ENCODE assay signal across 8 mouse cellular contexts in genomic region chr9:83146446-83147188, GRCm38 (mm10). TPM values are rescaled to one million over a fixed set of nuclear protein-coding genes. Genes with fewer than 3 reads are reported as not detected.
DNase-seq lines count a peak whose midpoint lies in the region; ATAC-seq lines count a peak whose summit lies in the region.

Gene Hmgn3 (minus strand): TSS chr9:83146685.

- H3K9ac ChIP-seq in intestine, embryonic 16.5 days (ENCODE audit: low read depth, low read length) = peak within 1 kb of the TSS; percentile 72

- peak within 1 kb of the TSS; percentile 98 for H3K4me2 ChIP-seq in intestine, embryonic 16.5 days (ENCODE audit: low read depth, low read length)

- 9% methylated on average over 28 of the region's 28 CpGs for WGBS in intestine, embryonic 16.5 days

- peak within 1 kb of the TSS; percentile 58 for H3K4me3 ChIP-seq in intestine, embryonic 16.5 days (ENCODE audit: low read length)

- no peaks in the 10 kb centered on the region for H3K9me3 ChIP-seq in intestine, embryonic 16.5 days (ENCODE audit: control insufficient read depth, low read length)

- peak within 1 kb of the TSS; percentile 35; the same call in 1 of the 2 replicates for H3K27ac ChIP-seq in intestine, embryonic 16.5 days (ENCODE audit: low read length)

- ATAC-seq in granulocyte monocyte progenitor cell, adult 5-6 weeks (replicated peaks; ENCODE audit: poor library complexity, severe bottlenecking) = peak; percentile 98
- ATAC-seq in intestine, embryonic 16.5 days = peak; percentile 97
- ATAC-seq in megakaryocyte progenitor cell, adult 5-6 weeks (replicated peaks; ENCODE audit: poor library complexity) = peak; percentile 98

- no peaks in the 10 kb centered on the region for H3K36me3 ChIP-seq in intestine, embryonic 16.5 days (ENCODE audit: control insufficient read depth, insufficient read depth, low read length)

- peak; percentile 95 for DNase-seq in adrenal gland, postnatal 10 days
- peak; percentile 88 for DNase-seq in embryo, embryonic 9.5 days (ENCODE audit: extremely low spot score)
- DNase-seq in left cerebral cortex, postnatal 14 days (ENCODE audit: low spot score in 2 of 2) = peak; percentile 95 to 97
- peak; percentile 94 for DNase-seq in right cerebral cortex, postnatal 14 days
- peak; percentile 82 for DNase-seq in urinary bladder, postnatal 25 days (ENCODE audit: low spot score)

- intact Hi-C loops in left cerebral cortex, postnatal 14 days (cut with DNase I) = loop anchor here (1.0 to 10.0 kb wide), 2 partner anchors 171 to 178 kb away; partner anchors contain the start of gene Phip

- peaks cover 5% of the 10 kb centered on the region for H3K4me1 ChIP-seq in intestine, embryonic 16.5 days (ENCODE audit: control insufficient read depth, insufficient read depth, low read length)

- no peaks in the 10 kb centered on the region for H3K27me3 ChIP-seq in intestine, embryonic 16.5 days (replicated peaks; ENCODE audit: control insufficient read depth, insufficient read depth, low read length)

RNA-seq across cellular contexts. Expression of gene Hmgn3, which starts in this region (rescaled TPM):
- total RNA-seq in adrenal gland, postnatal 10 days (2021) = 10 to 100 TPM; 55.5 to 82.5 TPM
- total RNA-seq in granulocyte monocyte progenitor cell, adult 5-6 weeks (2014; fragmentation: Nextera tagmentation) = 38.3 and 41.4 TPM in 2 replicates
- total RNA-seq in granulocyte monocyte progenitor cell, adult 5-6 weeks (2017) = 14.3 and 24.5 TPM in 2 replicates
- polyA plus RNA-seq in intestine, embryonic 16.5 days (2015; fragmentation: Nextera tagmentation; extraction: Ambion mirVana) = 48.7 and 53.4 TPM in 2 replicates
- total RNA-seq in left cerebral cortex, postnatal 14 days (2021) = 10 to 100 TPM; 97.0 to 97.7 TPM
- total RNA-seq in megakaryocyte progenitor cell, adult 5-6 weeks (2015) = 16.6 and 19.7 TPM in 2 replicates
- 18.3 and 18.7 TPM in 2 replicates for total RNA-seq in megakaryocyte progenitor cell, adult 5-6 weeks (2017)

Comparison
In these comparisons a context has a peak if more than half of its experiments do, and no peak if none do; other contexts are left out.
1. Peak in every context shown above with its lines: DNase-seq, ATAC-seq, H3K4me3 ChIP-seq and H3K27ac ChIP-seq.